Mouse (Mus musculus): Measurements from ENCODE around the gene Arhgef17. TPM values are rescaled to one million over a fixed set of nuclear protein-coding genes. Genes with fewer than 3 reads are reported as not detected.

Arhgef17 gene
- polyA plus RNA-seq, 1 experiment from 2014 or later: 8.0 TPM

GRCm38 (mm10) chr7:100841608-100842007 is 90.3 kb downstream of the Arhgef17 start:
- H3K27me3 ChIP-seq: no peaks in the 10 kb centered on the region
- H3K9ac ChIP-seq: no peak overlapping the region
- no peak for ATAC-seq (ENCODE audit: insufficient number of reproducible peaks, low FRiP score, low TSS enrichment, low read depth)
- no peak overlapping the region for H3K4me3 ChIP-seq
- H3K9me3 ChIP-seq: no peaks in the 10 kb centered on the region
- peaks cover 24% of the 10 kb centered on the region for H3K4me1 ChIP-seq
- 77% methylated on average over 6 of the region's 6 CpGs for WGBS
- no peak overlapping the region for H3K4me2 ChIP-seq
- no peak overlapping the region for H3K27ac ChIP-seq
- H3K36me3 ChIP-seq: peaks cover 13% of the 10 kb centered on the region

- Histone ChIP-seq H3K4me3 (no peak overlapping the region), H3K27me3 (no peaks in the 10 kb centered on the region), H3K9ac (no peak overlapping the region), H3K36me3 (peaks cover 20% of the 10 kb centered on the region), H3K4me1 (peaks cover 19% of the 10 kb centered on the region), H3K4me2 (no peak overlapping the region), H3K27ac (no peak overlapping the region), H3K9me3 (no peaks in the 10 kb centered on the region)
- 98% methylated on average over 1 of the region's 1 CpGs for WGBS
- ATAC-seq (ENCODE audit: insufficient number of reproducible peaks, low FRiP score, low TSS enrichment, low read depth): no peak
These were observed 91.0 kb downstream of the Arhgef17 start for GRCm38 (mm10) chr7:100840906-100841305.

- no peak overlapping the region for H3K27ac ChIP-seq
- no peak overlapping the region for H3K4me3 ChIP-seq
- H3K27me3 ChIP-seq: no peaks in the 10 kb centered on the region
- H3K4me2 ChIP-seq: no peak overlapping the region
- peaks cover 31% of the 10 kb centered on the region for H3K36me3 ChIP-seq
- H3K4me1 ChIP-seq: peaks cover 9% of the 10 kb centered on the region
- no peak overlapping the region for H3K9ac ChIP-seq
- H3K9me3 ChIP-seq: no peaks in the 10 kb centered on the region
- 60% methylated on average over 6 of the region's 6 CpGs for WGBS
- ATAC-seq (ENCODE audit: insufficient number of reproducible peaks, low FRiP score, low TSS enrichment, low read depth): no peak
These were observed 92.1 kb downstream of the Arhgef17 start for GRCm38 (mm10) chr7:100839632-100840402.

GRCm38 (mm10) chr7:100837701-100838100 is 94.2 kb downstream of the Arhgef17 start:
- no peak overlapping the region for H3K9ac ChIP-seq

GRCm38 (mm10) chr7:100836657-100837056 is 95.2 kb downstream of the Arhgef17 start:
- H3K27ac ChIP-seq: no peak overlapping the region
- H3K36me3 ChIP-seq: peaks cover 42% of the 10 kb centered on the region
- WGBS: 86% methylated on average over 10 of the region's 10 CpGs
- H3K4me2 ChIP-seq: no peak overlapping the region
- no peak overlapping the region for H3K9ac ChIP-seq
- H3K9me3 ChIP-seq: no peaks in the 10 kb centered on the region
- no peak overlapping the region for H3K4me3 ChIP-seq
- H3K4me1 ChIP-seq: peaks cover 8% of the 10 kb centered on the region
- no peak for ATAC-seq (ENCODE audit: insufficient number of reproducible peaks, low FRiP score, low TSS enrichment, low read depth)
- H3K27me3 ChIP-seq: no peaks in the 10 kb centered on the region

More at GRCm38 (mm10) chr7:100837701-100838100, 94.2 kb downstream of the Arhgef17 start:
- 58% methylated on average over 1 of the region's 1 CpGs for WGBS
- Histone ChIP-seq H3K4me3 (no peak overlapping the region), H3K27me3 (no peaks in the 10 kb centered on the region), H3K4me2 (no peak overlapping the region), H3K36me3 (peaks cover 42% of the 10 kb centered on the region), H3K4me1 (peaks cover 8% of the 10 kb centered on the region), H3K9me3 (no peaks in the 10 kb centered on the region), H3K27ac (0 out of 2 replicates have a peak overlapping the region, but pooled peaks have one; percentile 39)
- no peak for ATAC-seq (ENCODE audit: insufficient number of reproducible peaks, low FRiP score, low TSS enrichment, low read depth)

- 81% methylated on average over 6 of the region's 6 CpGs for WGBS
- Histone ChIP-seq H3K9me3 (no peaks in the 10 kb centered on the region), H3K36me3 (peaks cover 44% of the 10 kb centered on the region)
These were observed 96.2 kb downstream of the Arhgef17 start for GRCm38 (mm10) chr7:100835711-100836110.

GRCm38 (mm10) chr7:100835168-100835567 is 96.7 kb downstream of the Arhgef17 start:
- H3K4me1 ChIP-seq: peaks cover 8% of the 10 kb centered on the region
- no peak for ATAC-seq (ENCODE audit: insufficient number of reproducible peaks, low FRiP score, low TSS enrichment, low read depth)
- no peaks in the 10 kb centered on the region for H3K27me3 ChIP-seq
- no peak overlapping the region for H3K9ac ChIP-seq
- no peaks in the 10 kb centered on the region for H3K9me3 ChIP-seq
- peaks cover 44% of the 10 kb centered on the region for H3K36me3 ChIP-seq
- 89% methylated on average over 7 of the region's 7 CpGs for WGBS
- no peak overlapping the region for H3K4me3 ChIP-seq
- no peak overlapping the region for H3K27ac ChIP-seq
- H3K4me2 ChIP-seq: no peak overlapping the region

More at GRCm38 (mm10) chr7:100835711-100836110, 96.2 kb downstream of the Arhgef17 start:
- no peak for ATAC-seq (ENCODE audit: insufficient number of reproducible peaks, low FRiP score, low TSS enrichment, low read depth)
- no peak overlapping the region for H3K9ac ChIP-seq
- no peak overlapping the region for H3K27ac ChIP-seq
- no peaks in the 10 kb centered on the region for H3K27me3 ChIP-seq
- H3K4me1 ChIP-seq: peaks cover 8% of the 10 kb centered on the region
- H3K4me3 ChIP-seq: no peak overlapping the region
- no peak overlapping the region for H3K4me2 ChIP-seq

GRCm38 (mm10) chr7:100833859-100834258 is 98.0 kb downstream of the Arhgef17 start:
- H3K36me3 ChIP-seq: peaks cover 44% of the 10 kb centered on the region
- no peak overlapping the region for H3K4me3 ChIP-seq
- H3K4me2 ChIP-seq: no peak overlapping the region
- H3K9ac ChIP-seq: no peak overlapping the region
- ATAC-seq (ENCODE audit: insufficient number of reproducible peaks, low FRiP score, low TSS enrichment, low read depth): no peak
- no peak overlapping the region for H3K27ac ChIP-seq
- H3K4me1 ChIP-seq: peaks cover 3% of the 10 kb centered on the region
- no peaks in the 10 kb centered on the region for H3K9me3 ChIP-seq
- 90% methylated on average over 1 of the region's 1 CpGs for WGBS
- H3K27me3 ChIP-seq: no peaks in the 10 kb centered on the region

GRCm38 (mm10) chr7:100828549-100828948 is 103.4 kb downstream of the Arhgef17 start:
- Histone ChIP-seq H3K27me3 (no peaks in the 10 kb centered on the region), H3K4me3 (no peak overlapping the region), H3K9me3 (no peaks in the 10 kb centered on the region), H3K27ac (no peak overlapping the region), H3K36me3 (peaks cover 12% of the 10 kb centered on the region), H3K4me2 (no peak overlapping the region), H3K4me1 (no peaks in the 10 kb centered on the region), H3K9ac (no peak overlapping the region)
- no peak for ATAC-seq (ENCODE audit: insufficient number of reproducible peaks, low FRiP score, low TSS enrichment, low read depth)
- WGBS: 83% methylated on average over 2 of the region's 2 CpGs

GRCm38 (mm10) chr7:100824661-100825060 is 107.2 kb downstream of the Arhgef17 start:
- no peaks in the 10 kb centered on the region for H3K4me1 ChIP-seq
- H3K27ac ChIP-seq: no peak overlapping the region
- no peaks in the 10 kb centered on the region for H3K9me3 ChIP-seq
- no peak overlapping the region for H3K4me2 ChIP-seq
- H3K27me3 ChIP-seq: no peaks in the 10 kb centered on the region
- 90% methylated on average over 3 of the region's 3 CpGs for WGBS
- no peak overlapping the region for H3K9ac ChIP-seq
- H3K4me3 ChIP-seq: no peak overlapping the region
- peaks cover 5% of the 10 kb centered on the region; the same call in 1 of the 2 replicates for H3K36me3 ChIP-seq
- no peak for ATAC-seq (ENCODE audit: insufficient number of reproducible peaks, low FRiP score, low TSS enrichment, low read depth)
